Mouse (Mus musculus): Measurements from ENCODE around the gene Nipsnap2. TPM values are rescaled to one million over a fixed set of nuclear protein-coding genes. Genes with fewer than 3 reads are reported as not detected.
A peak's percentile ranks its signal among the peaks of the same experiment; 100 is the strongest.
"Not testable (repeated sequence)": the region's sequence is repeated elsewhere in the genome, so short reads cannot be mapped to it uniquely, and the experiment has no call there.

Gene Nipsnap2
- 244 TPM for polyA plus RNA-seq (2021)

- CTCF ChIA-PET = interaction anchor here (0.6 to 2.6 kb wide), 25 partner anchors 9 to 547 kb away, joined by 3 to 16 read pairs (median 4); partner anchors contain the start of gene Mrps17
- DNase-seq (ENCODE audit: low read depth, low spot score) = peak; percentile 77
- ATAC-seq = peak; percentile 87
- H3K27me3 ChIP-seq = no peaks in the 10 kb centered on the region
- in situ Hi-C loops (cut with MboI; ENCODE audit: low pct_unique_long_range_greater_than_20kb) = loop anchor here (5.0 kb wide), 1 partner anchor 113 kb away; no protein-coding TSS in a partner anchor
- POLR2A ChIA-PET = interaction anchor here (0.6 to 2.1 kb wide), 6 partner anchors 10 to 535 kb away, joined by 3 to 7 read pairs (median 4); partner anchors contain the start of gene Psph
- TF ChIP-seq CTCF (IDR thresholded peaks at IDR 0.05) = peak; percentile 100
Measured at GRCm38 (mm10) chr5:129724834-129725773, at the start of gene Nipsnap2. Nipsnap2 (plus strand) TSS chr5:129725063.

DNA sequence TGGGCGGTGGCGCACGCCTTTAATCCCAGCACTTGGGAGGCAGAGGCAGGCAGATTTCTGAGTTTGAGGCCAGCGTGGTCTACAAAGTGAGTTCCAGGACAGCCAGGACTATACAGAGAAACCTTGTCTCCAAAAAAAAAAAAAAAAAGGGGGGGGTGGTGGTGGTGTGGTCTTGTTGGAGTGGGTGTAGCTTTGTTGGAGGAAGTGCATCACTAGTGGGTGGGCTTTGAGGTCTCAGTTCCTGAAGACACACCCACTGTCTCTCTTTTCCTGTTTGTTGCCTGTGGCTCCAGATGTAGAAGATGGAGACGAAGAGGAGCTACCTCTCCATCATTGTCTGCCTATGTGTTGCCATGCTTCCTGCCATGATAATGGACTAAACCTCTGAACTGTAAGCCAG lies 39.7 kb upstream of the Nipsnap2 start:
- DNase-seq (ENCODE audit: low read depth, low spot score); in situ Hi-C loops (cut with MboI; ENCODE audit: low pct_unique_long_range_greater_than_20kb); CTCF ChIA-PET; POLR2A ChIA-PET; ATAC-seq: not testable (repeated sequence)
- peaks cover 42% of the 10 kb centered on the region for H3K27me3 ChIP-seq

DNA sequence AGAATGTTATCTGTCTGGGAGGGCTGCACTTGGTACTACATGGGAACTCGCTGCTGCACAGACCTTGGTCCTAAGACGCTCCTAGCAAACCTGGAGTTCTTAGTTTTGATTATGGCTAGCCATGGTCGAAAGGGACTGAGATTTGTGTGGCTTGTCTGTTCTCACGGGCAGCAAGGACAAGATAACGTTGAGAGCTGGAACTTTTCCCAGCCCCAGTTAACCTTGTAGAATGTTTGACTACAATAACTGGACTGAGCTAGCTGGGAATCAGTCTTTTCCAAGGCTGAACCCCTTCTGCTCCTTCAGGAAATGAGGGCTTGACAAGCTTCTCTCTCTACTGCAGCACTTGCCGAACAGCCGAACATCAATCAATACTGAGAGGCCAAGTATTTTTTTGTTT lies 37.2 kb upstream of the Nipsnap2 start:
- DNase-seq (ENCODE audit: low read depth, low spot score) = no peak
- CTCF ChIA-PET = no interaction called here

DNA sequence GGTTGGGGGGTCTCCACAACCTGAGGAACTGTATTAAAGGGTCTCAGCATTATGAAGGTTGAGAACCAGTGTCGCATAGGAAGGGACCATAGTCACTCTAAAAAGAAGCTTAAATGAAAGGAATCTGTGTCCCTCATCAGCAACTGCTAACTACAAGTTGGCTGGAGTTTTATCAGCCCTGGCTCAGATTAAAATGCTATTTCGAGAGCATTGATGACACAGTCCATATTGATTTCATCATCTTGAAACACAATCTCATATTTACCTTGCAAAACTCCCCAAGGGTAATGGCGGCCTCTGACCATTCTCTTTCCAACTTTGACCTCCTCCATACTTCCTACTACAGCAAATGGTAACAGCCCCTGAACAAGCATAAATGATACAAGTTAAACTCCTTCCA lies 34.3 kb upstream of the Nipsnap2 start:
- ChIA-PET CTCF (interaction anchor here (1.0 kb wide), 1 partner anchor 10 kb away, joined by 3 read pairs; no protein-coding TSS in a partner anchor), POLR2A (no interaction called here)
- peaks cover 17% of the 10 kb centered on the region for H3K27me3 ChIP-seq
- in situ Hi-C loops (cut with MboI; ENCODE audit: low pct_unique_long_range_greater_than_20kb) = no loop called here
- no peak for ATAC-seq
- TF ChIP-seq CTCF (IDR thresholded peaks at IDR 0.05) = no peak
- DNase-seq (ENCODE audit: low read depth, low spot score) = no peak

More for the DNA sequence above, 37.2 kb upstream of the Nipsnap2 start:
- ATAC-seq = no peak
- POLR2A ChIA-PET = no interaction called here
- in situ Hi-C loops (cut with MboI; ENCODE audit: low pct_unique_long_range_greater_than_20kb) = no loop called here
- no peak for TF ChIP-seq CTCF (IDR thresholded peaks at IDR 0.05)
- H3K27me3 ChIP-seq = peaks cover 26% of the 10 kb centered on the region

DNA sequence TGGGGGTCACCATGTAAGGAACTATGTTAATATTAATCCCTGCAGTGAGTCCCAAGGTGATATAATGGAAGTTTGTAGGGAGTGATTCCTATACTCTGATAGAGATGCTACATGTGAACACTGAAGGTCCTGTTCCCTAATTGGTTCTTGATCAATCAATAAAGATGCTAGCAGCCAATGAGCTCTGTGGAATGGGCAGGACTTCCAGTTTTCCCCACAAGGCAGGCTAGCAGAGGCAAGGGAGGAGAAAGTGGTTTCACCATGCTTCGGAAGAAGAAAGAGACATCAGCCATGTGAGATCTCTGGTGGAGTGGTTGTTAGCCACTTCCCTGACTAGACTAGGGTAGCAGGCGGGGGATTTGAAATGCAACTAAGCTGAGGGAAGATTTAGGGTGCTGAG lies 24.4 kb upstream of the Nipsnap2 start:
- CTCF ChIA-PET = interaction anchor here (1.7 kb wide), 1 partner anchor 11 kb away, joined by 4 read pairs; no protein-coding TSS in a partner anchor
- in situ Hi-C loops (cut with MboI; ENCODE audit: low pct_unique_long_range_greater_than_20kb) = no loop called here
- no peak for DNase-seq (ENCODE audit: low read depth, low spot score)
- no peak for ATAC-seq
- peaks cover 12% of the 10 kb centered on the region for H3K27me3 ChIP-seq
- POLR2A ChIA-PET = no interaction called here
- TF ChIP-seq CTCF (IDR thresholded peaks at IDR 0.05) = no peak

GRCm38 (mm10) chr5:129701706-129702105 lies 23.2 kb upstream of the Nipsnap2 start:
- ChIA-PET POLR2A (no interaction called here), CTCF (interaction anchor here (0.7 kb wide), 1 partner anchor 10 kb away, joined by 5 read pairs; no protein-coding TSS in a partner anchor)
- in situ Hi-C loops (cut with MboI; ENCODE audit: low pct_unique_long_range_greater_than_20kb) = no loop called here
- H3K27me3 ChIP-seq = peaks cover 12% of the 10 kb centered on the region
- DNase-seq (ENCODE audit: low read depth, low spot score) (no peak), ATAC-seq (no peak)
- TF ChIP-seq CTCF (IDR thresholded peaks at IDR 0.05) = no peak

DNA sequence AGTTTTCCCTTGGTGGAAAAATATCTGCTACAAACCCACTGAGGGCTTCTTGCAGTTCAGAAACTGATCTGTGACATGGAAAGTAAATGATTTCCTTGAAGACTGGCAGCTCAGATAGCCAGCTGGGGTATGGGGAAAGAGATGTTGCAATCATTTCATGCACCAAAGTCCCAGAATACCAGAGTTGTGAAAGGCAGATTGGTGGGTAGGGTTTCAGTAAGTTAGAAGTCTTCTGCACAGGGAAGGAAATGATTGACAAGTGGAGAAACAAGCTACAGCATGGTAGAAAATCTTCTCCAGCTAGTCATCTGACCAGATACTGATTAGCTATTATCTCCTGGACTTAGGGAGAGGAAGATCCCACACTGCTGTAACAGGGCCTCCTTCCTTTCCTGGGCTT lies 21.5 kb upstream of the Nipsnap2 start:
- in situ Hi-C loops (cut with MboI; ENCODE audit: low pct_unique_long_range_greater_than_20kb) = no loop called here
- CTCF ChIA-PET = no interaction called here
- DNase-seq (ENCODE audit: low read depth, low spot score) = no peak
- ATAC-seq = no peak
- H3K27me3 ChIP-seq = peaks cover 10% of the 10 kb centered on the region
- no peak for TF ChIP-seq CTCF (IDR thresholded peaks at IDR 0.05)
- POLR2A ChIA-PET = no interaction called here

DNA sequence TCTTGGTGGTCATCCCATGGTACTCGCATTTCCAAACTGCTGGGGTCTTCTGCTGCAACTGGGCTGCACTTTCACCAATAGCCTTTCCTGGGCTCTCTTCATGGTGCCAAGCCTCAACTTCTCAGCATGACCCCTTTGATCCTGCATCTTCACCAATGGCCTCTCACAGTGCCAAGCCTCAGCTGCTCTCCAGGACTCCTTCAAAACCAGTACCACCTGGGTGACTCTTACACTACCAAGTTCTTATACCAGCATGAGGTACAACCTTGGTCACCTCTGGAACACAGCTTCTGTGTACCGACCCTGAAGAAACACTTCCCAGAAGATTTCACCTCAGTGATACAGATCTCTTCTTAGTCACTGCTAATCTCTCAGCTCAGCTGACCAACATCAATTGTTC lies 16.5 kb upstream of the Nipsnap2 start, which contains the start of gene Sept14:
Sept14 (minus strand) TSS at position 101 of the 400 bp plus-strand sequence.
- TF ChIP-seq CTCF (IDR thresholded peaks at IDR 0.05) = no peak
- peaks cover 3% of the 10 kb centered on the region for H3K27me3 ChIP-seq
- ATAC-seq (no peak), DNase-seq (ENCODE audit: low read depth, low spot score) (no peak)
- ChIA-PET POLR2A (no interaction called here), CTCF (interaction anchor here (1.2 kb wide), 2 partner anchors 16 kb away, joined by 3 to 4 read pairs; no protein-coding TSS in a partner anchor)
- in situ Hi-C loops (cut with MboI; ENCODE audit: low pct_unique_long_range_greater_than_20kb) = no loop called here

- ChIA-PET POLR2A (interaction anchor here (1.1 kb wide), 1 partner anchor 48 kb away, joined by 4 read pairs; no protein-coding TSS in a partner anchor), CTCF (interaction anchor here (1.1 to 1.7 kb wide), 2 partner anchors 9 to 47 kb away, joined by 3 to 16 read pairs; partner anchors contain the start of gene Nipsnap2)
- peaks cover 2% of the 10 kb centered on the region for H3K27me3 ChIP-seq
- ATAC-seq = peak; percentile 97
- in situ Hi-C loops (cut with MboI; ENCODE audit: low pct_unique_long_range_greater_than_20kb) = no loop called here
- DNase-seq (ENCODE audit: low read depth, low spot score) = peak; percentile 77
- TF ChIP-seq CTCF (IDR thresholded peaks at IDR 0.05) = no peak
Measured at GRCm38 (mm10) chr5:129715326-129715861, 9.5 kb upstream of the Nipsnap2 start, which contains the start of gene Mrps17. Mrps17 (plus strand) TSS chr5:129715497.

DNA sequence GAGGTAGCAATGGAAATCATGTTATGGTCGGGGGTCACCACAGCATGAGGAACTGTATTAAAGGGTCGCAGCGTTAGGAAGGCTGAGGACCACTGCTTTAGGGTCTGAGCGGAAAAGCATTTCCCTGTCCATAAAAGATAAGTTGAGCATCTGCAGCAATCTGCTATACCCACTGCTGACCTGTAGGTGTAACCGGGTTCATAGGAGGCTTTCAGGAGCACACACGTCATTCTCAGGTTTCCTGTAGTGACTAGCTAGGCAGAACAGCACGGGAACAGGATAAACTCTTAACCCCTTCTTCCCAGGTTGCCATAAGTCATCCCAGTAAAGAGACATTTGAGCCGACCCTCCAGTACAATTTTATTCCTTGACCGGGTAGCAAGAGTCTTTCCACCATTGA lies 7.8 kb upstream of the Nipsnap2 start:
- no peak for DNase-seq (ENCODE audit: low read depth, low spot score)
- ATAC-seq = no peak
- CTCF ChIA-PET = interaction anchor here (1.7 kb wide), 1 partner anchor 8 kb away, joined by 16 read pairs; the partner anchor contains the start of gene Nipsnap2
- in situ Hi-C loops (cut with MboI; ENCODE audit: low pct_unique_long_range_greater_than_20kb) = no loop called here
- POLR2A ChIA-PET = interaction anchor here (1.1 kb wide), 1 partner anchor 48 kb away, joined by 3 read pairs; no protein-coding TSS in a partner anchor
- H3K27me3 ChIP-seq = no peaks in the 10 kb centered on the region
- TF ChIP-seq CTCF (IDR thresholded peaks at IDR 0.05) = no peak

Measured in Patski (cell line).